31 mouse cellular contexts compared by ENCODE assay signal in the genomic region with DNA sequence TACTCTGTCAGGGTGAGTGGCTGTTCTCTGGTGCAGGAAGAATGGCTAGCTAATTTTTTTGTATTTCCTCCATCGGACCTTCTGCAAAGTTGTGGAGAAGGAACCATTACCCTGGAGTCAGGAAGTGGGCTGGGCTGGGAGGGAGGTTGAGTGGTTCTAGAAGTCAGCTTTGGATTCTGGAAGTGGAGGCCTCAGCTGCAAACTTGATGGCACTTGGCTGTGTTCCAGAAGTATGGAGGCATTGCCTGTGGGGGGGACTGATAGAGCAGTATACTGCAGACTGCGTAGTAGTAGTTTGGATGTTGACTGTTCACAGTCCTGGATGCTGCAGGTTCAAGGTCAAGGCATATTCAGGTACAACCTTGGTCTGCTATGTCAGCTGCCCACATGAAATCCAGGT. TPM values are rescaled to one million over a fixed set of nuclear protein-coding genes. Genes with fewer than 3 reads are reported as not detected.
DNase-seq lines count a peak whose midpoint lies in the region; ATAC-seq and TF ChIP-seq lines count a peak whose summit lies in the region.
"Had no signal": no experiment of that assay in that cellular context is flagged by ENCODE, and none has a peak within 500 bp of the region (broad histone marks: within the 10 kb centered on the region; RNA-seq: fewer than 3 reads in every experiment).

No protein-coding gene starts in this region.

- H3K4me1 ChIP-seq in heart, adult 2 months (ENCODE audit: control insufficient read depth, insufficient read depth, low read length): peaks cover 39% of the 10 kb centered on the region
- H3K4me1 ChIP-seq in heart, embryonic 16.5 days (ENCODE audit: control insufficient read depth, insufficient read depth, low read length): peaks cover 86% of the 10 kb centered on the region
- H3K4me1 ChIP-seq: midbrain, embryonic 12.5 days had no signal

- H3K36me3 ChIP-seq in heart, adult 2 months (ENCODE audit: control insufficient read depth, insufficient read depth, low read length): no peaks in the 10 kb centered on the region; the same call in 1 of the 2 replicates
- no peaks in the 10 kb centered on the region for H3K36me3 ChIP-seq in heart, embryonic 16.5 days (ENCODE audit: control insufficient read depth, insufficient read depth)
- H3K36me3 ChIP-seq: hindbrain, embryonic 10.5 days; limb, embryonic 10.5 days; midbrain, embryonic 12.5 days; stomach, embryonic 15.5 days had no signal

- H3K9ac ChIP-seq in heart, adult 2 months (ENCODE audit: low read depth, low read length): no peak overlapping the region
- no peak overlapping the region for H3K9ac ChIP-seq in heart, embryonic 16.5 days (ENCODE audit: low read length)
- H3K9ac ChIP-seq: midbrain, embryonic 12.5 days; stomach, embryonic 15.5 days had no signal

- TF ChIP-seq EP300 in heart, adult 2 months (IDR thresholded peaks at IDR 0.05; ENCODE audit: insufficient read depth, low read depth, low read length): no peak

- no peak for TF ChIP-seq CTCF in heart, adult 2 months (IDR thresholded peaks at IDR 0.05)
- TF ChIP-seq CTCF in layer of hippocampus, adult 2 months (conservative IDR thresholded peaks at IDR 0.05): no peak

- intact Hi-C loops in heart, adult 2 months (cut with DNase I): no loop called here

- no peaks in the 10 kb centered on the region for H3K9me3 ChIP-seq in heart, embryonic 16.5 days (replicated peaks; ENCODE audit: control insufficient read depth, low read length)
- H3K9me3 ChIP-seq: hindbrain, embryonic 10.5 days; limb, embryonic 10.5 days; midbrain, embryonic 12.5 days; stomach, embryonic 15.5 days had no signal

- no peak for ATAC-seq in heart, embryonic 16.5 days (replicated peaks; ENCODE audit: extremely low read depth, insufficient read depth, low FRiP score)
- ATAC-seq: forebrain, embryonic 14.5 days; hindbrain, postnatal 0 days; intestine, embryonic 16.5 days had no signal

- peak overlapping the region; percentile 57; the same call in 1 of the 2 replicates for H3K27ac ChIP-seq in heart, adult 2 months
- H3K27ac ChIP-seq in heart, embryonic 16.5 days (ENCODE audit: low read length): peak overlapping the region; percentile 59
- no peak overlapping the region for H3K27ac ChIP-seq in layer of hippocampus, adult 2 months
- H3K27ac ChIP-seq: hindbrain, embryonic 10.5 days; hindbrain, postnatal 0 days; limb, embryonic 10.5 days; midbrain, embryonic 12.5 days; stomach, embryonic 15.5 days had no signal

- H3K27me3 ChIP-seq in heart, adult 2 months (ENCODE audit: control insufficient read depth, insufficient read depth, low read length): no peaks in the 10 kb centered on the region
- H3K27me3 ChIP-seq in heart, embryonic 16.5 days (ENCODE audit: control insufficient read depth, insufficient read depth, low read length): no peaks in the 10 kb centered on the region
- H3K27me3 ChIP-seq: midbrain, embryonic 12.5 days; stomach, embryonic 15.5 days had no signal

- peak in 1 of 2 experiments; percentile 20 for DNase-seq in heart, adult 2 months
- DNase-seq in heart, adult 9 months (ENCODE audit: low spot score in 2 of 2): no peak
- DNase-seq in heart, adult 18-20 months: no peak
- peak; percentile 25 for DNase-seq in testis, postnatal 10 days (ENCODE audit: low spot score)
- DNase-seq in testis, postnatal 14 days (ENCODE audit: low spot score): no peak
- no peak for DNase-seq in layer of hippocampus, adult 2 months (ENCODE audit: low spot score in 2 of 2)
- DNase-seq: adrenal gland, postnatal 10 days; cerebellum, adult 2 months; cerebellum, postnatal 36 days; gastrocnemius, postnatal 14 days; kidney, adult 9 months; kidney, postnatal 14 days; lung, postnatal 4 days had no signal

- WGBS in heart, adult 2 months: 54% methylated on average over 2 of the region's 2 CpGs
- WGBS in heart, embryonic 16.5 days: 50% methylated on average over 2 of the region's 2 CpGs

- no peak for TF ChIP-seq POLR2A in heart, adult 2 months (IDR thresholded peaks at IDR 0.05; ENCODE audit: insufficient read depth, low read depth, low read length)

- no peak overlapping the region for H3K4me2 ChIP-seq in heart, embryonic 16.5 days (ENCODE audit: low read depth, low read length)
- H3K4me2 ChIP-seq: midbrain, embryonic 12.5 days; stomach, embryonic 15.5 days had no signal

- H3K4me3 ChIP-seq in heart, adult 2 months: no peak overlapping the region
- no peak overlapping the region for H3K4me3 ChIP-seq in heart, embryonic 16.5 days (ENCODE audit: low read length)
- H3K4me3 ChIP-seq in layer of hippocampus, adult 2 months: no peak overlapping the region
- H3K4me3 ChIP-seq: hindbrain, embryonic 10.5 days; limb, embryonic 10.5 days; midbrain, embryonic 12.5 days; stomach, embryonic 15.5 days had no signal

- H3K79me2 ChIP-seq in heart, adult 2 months (replicated peaks; ENCODE audit: control insufficient read depth, insufficient read depth, low read length): peaks cover 7% of the 10 kb centered on the region; the same call in 1 of the 2 replicates

RNA-seq across cellular contexts. Expression of a gene that starts 12.2 kb away (rescaled TPM):
- total RNA-seq in heart, adult 2 months (2021): 10 to 100 TPM; 63.5 to 75.5 TPM
- polyA plus RNA-seq in heart, adult 2 months (2012; rRNA removed): 32.9 and 44.2 TPM in 2 replicates
- 156 TPM in 2 replicates for polyA plus RNA-seq in heart, embryonic 16.5 days (2015; fragmentation: Nextera tagmentation; extraction: Ambion mirVana)
- 10 to 100 TPM; 62.9 to 67.0 TPM for total RNA-seq in heart, adult 18-20 months (2021)
- 10 to 100 TPM; 77.6 to 82.3 TPM for total RNA-seq in layer of hippocampus, adult 2 months (2021)

RNA-seq across cellular contexts. Expression of a gene that starts 41.3 kb away (rescaled TPM):
- 1 to 10 TPM; 1.7 to 2.6 TPM for total RNA-seq in heart, adult 2 months (2021)
- polyA plus RNA-seq in heart, adult 2 months (2012; rRNA removed): 1.4 and 2.3 TPM in 2 replicates
- polyA plus RNA-seq in heart, embryonic 16.5 days (2015; fragmentation: Nextera tagmentation; extraction: Ambion mirVana): 3.8 and 4.6 TPM in 2 replicates
- total RNA-seq in heart, adult 18-20 months (2021): 1 to 10 TPM; 2.4 to 2.9 TPM
- total RNA-seq in layer of hippocampus, adult 2 months (2021): not detected
- total RNA-seq: hindbrain, postnatal 0 days; layer of hippocampus, adult 18-20 months; layer of hippocampus, postnatal 25 days; MEL; monocyte, adult 5-6 weeks; neutrophil, adult 5-6 weeks had no signal
- polyA plus RNA-seq: cerebellum, adult 2 months; hindbrain, postnatal 0 days; midbrain, embryonic 12.5 days had no signal

RNA-seq across cellular contexts. Expression of a gene that starts 57.8 kb away (rescaled TPM):
- not detected for total RNA-seq in heart, adult 2 months (2021)
- polyA plus RNA-seq in heart, adult 2 months (2012; rRNA removed): not detected in 2 replicates
- polyA plus RNA-seq in heart, embryonic 16.5 days (2015; fragmentation: Nextera tagmentation; extraction: Ambion mirVana): not detected in 2 replicates
- total RNA-seq in heart, adult 18-20 months (2021): not detected
- not detected for total RNA-seq in layer of hippocampus, adult 2 months (2021)
- total RNA-seq: adrenal gland, postnatal 10 days; gastrocnemius, postnatal 14 days; hindbrain, postnatal 0 days; layer of hippocampus, adult 18-20 months; layer of hippocampus, postnatal 25 days; liver, adult 2 months; MEL; monocyte, adult 5-6 weeks; neutrophil, adult 5-6 weeks had no signal
- polyA plus RNA-seq: C2C12; embryonic facial prominence, embryonic 14.5 days; forebrain, embryonic 14.5 days; hindbrain, embryonic 10.5 days; intestine, embryonic 16.5 days; limb, embryonic 10.5 days; liver, adult 2 months; liver, embryonic 16.5 days; midbrain, embryonic 12.5 days; stomach, embryonic 15.5 days; thymus, postnatal 0 days had no signal
